In genomic region chr13:94646781-94647555, GRCm38 (mm10) we compare ENCODE assay signal across 15 mouse cellular contexts.
A peak's percentile ranks its signal among the peaks of the same experiment; 100 is the strongest.
DNase-seq lines count a peak whose midpoint lies in the region; ATAC-seq and TF ChIP-seq lines count a peak whose summit lies in the region.
"Had no signal": no experiment of that assay in that cellular context is flagged by ENCODE, and none has a peak within 500 bp of the region (broad histone marks: within the 10 kb centered on the region; RNA-seq: fewer than 3 reads in every experiment).

No protein-coding gene starts in this region.

- WGBS in embryonic facial prominence, embryonic 11.5 days = 59% methylated on average over 12 of the region's 12 CpGs
- WGBS in embryonic facial prominence, embryonic 10.5 days = 65% methylated on average over 12 of the region's 12 CpGs
- 62% methylated on average over 12 of the region's 12 CpGs for WGBS in intestine, embryonic 14.5 days
- WGBS in intestine, postnatal 0 days = 60% methylated on average over 12 of the region's 12 CpGs

- no peak overlapping the region for H3K4me3 ChIP-seq in embryonic facial prominence, embryonic 11.5 days (ENCODE audit: low read depth, low read length)
- H3K4me3 ChIP-seq in embryonic facial prominence, embryonic 10.5 days = no peak overlapping the region
- H3K4me3 ChIP-seq in intestine, embryonic 14.5 days (ENCODE audit: low read depth, low read length) = no peak overlapping the region
- H3K4me3 ChIP-seq in intestine, postnatal 0 days (ENCODE audit: low read depth, low read length) = no peak overlapping the region
- H3K4me3 ChIP-seq: erythroblast, embryonic 14.5 days; hindbrain, embryonic 10.5 days; megakaryocyte, embryonic 14.5 days had no signal

- no peaks in the 10 kb centered on the region for H3K4me1 ChIP-seq in embryonic facial prominence, embryonic 11.5 days (ENCODE audit: control insufficient read depth, insufficient read depth, low read length)
- peaks cover 12% of the 10 kb centered on the region for H3K4me1 ChIP-seq in embryonic facial prominence, embryonic 10.5 days
- no peaks in the 10 kb centered on the region for H3K4me1 ChIP-seq in intestine, embryonic 14.5 days (replicated peaks; ENCODE audit: control insufficient read depth, insufficient read depth, low read length)
- no peaks in the 10 kb centered on the region for H3K4me1 ChIP-seq in intestine, postnatal 0 days (replicated peaks; ENCODE audit: control insufficient read depth, insufficient read depth, low read length)
- H3K4me1 ChIP-seq: megakaryocyte, embryonic 14.5 days had no signal

- no peak overlapping the region for H3K27ac ChIP-seq in embryonic facial prominence, embryonic 11.5 days (replicated peaks; ENCODE audit: low read depth, low read length)
- no peak overlapping the region for H3K27ac ChIP-seq in embryonic facial prominence, embryonic 10.5 days (replicated peaks)
- H3K27ac ChIP-seq in intestine, embryonic 14.5 days (ENCODE audit: low read depth) = no peak overlapping the region
- no peak overlapping the region for H3K27ac ChIP-seq in intestine, postnatal 0 days (ENCODE audit: low read depth, low read length)
- H3K27ac ChIP-seq: hindbrain, embryonic 10.5 days had no signal

- no peak for TF ChIP-seq CTCF in intestine, postnatal 0 days (IDR thresholded peaks at IDR 0.05; ENCODE audit: low read depth)

- no peaks in the 10 kb centered on the region for H3K36me3 ChIP-seq in embryonic facial prominence, embryonic 11.5 days (replicated peaks; ENCODE audit: control insufficient read depth, insufficient read depth, low read depth, low read length)
- H3K36me3 ChIP-seq in embryonic facial prominence, embryonic 10.5 days (replicated peaks) = no peaks in the 10 kb centered on the region
- H3K36me3 ChIP-seq in intestine, embryonic 14.5 days (ENCODE audit: control insufficient read depth, insufficient read depth, low read length) = no peaks in the 10 kb centered on the region
- no peaks in the 10 kb centered on the region for H3K36me3 ChIP-seq in intestine, postnatal 0 days (ENCODE audit: control insufficient read depth, insufficient read depth)
- H3K36me3 ChIP-seq: hindbrain, embryonic 10.5 days had no signal

- no peaks in the 10 kb centered on the region for H3K9me3 ChIP-seq in embryonic facial prominence, embryonic 11.5 days (replicated peaks; ENCODE audit: control insufficient read depth, low read length)
- H3K9me3 ChIP-seq in embryonic facial prominence, embryonic 10.5 days = no peaks in the 10 kb centered on the region
- H3K9me3 ChIP-seq in intestine, embryonic 14.5 days (ENCODE audit: control insufficient read depth, low read length) = no peaks in the 10 kb centered on the region
- no peaks in the 10 kb centered on the region for H3K9me3 ChIP-seq in intestine, postnatal 0 days (ENCODE audit: control insufficient read depth)
- H3K9me3 ChIP-seq: hindbrain, embryonic 10.5 days had no signal

- DNase-seq in embryonic facial prominence, embryonic 11.5 days (ENCODE audit: low spot score) = peak; percentile 19
- DNase-seq in embryonic facial prominence, embryonic 10.5 days (ENCODE audit: low spot score) = no peak
- DNase-seq in intestine, embryonic 14.5 days (ENCODE audit: low spot score) = peak; percentile 43
- DNase-seq in ES-CJ7 (ENCODE audit: low read depth, low spot score) = peak; percentile 75
- peak; percentile 11 to 13 for DNase-seq in adrenal gland, postnatal 36 days
- no peak for DNase-seq in adipocyte (ENCODE audit: low spot score)
- DNase-seq: cerebellum, postnatal 25 days; left cerebral cortex, postnatal 4 days; lung, adult 2 months had no signal

- no peak overlapping the region for H3K9ac ChIP-seq in embryonic facial prominence, embryonic 11.5 days (replicated peaks; ENCODE audit: low read length)
- H3K9ac ChIP-seq in intestine, embryonic 14.5 days (ENCODE audit: low read length) = no peak overlapping the region
- no peak overlapping the region for H3K9ac ChIP-seq in intestine, postnatal 0 days (ENCODE audit: low read depth, low read length)

- ATAC-seq in embryonic facial prominence, embryonic 11.5 days (replicated peaks; ENCODE audit: insufficient number of reproducible peaks, low FRiP score, low TSS enrichment, low read depth) = no peak
- ATAC-seq in intestine, embryonic 14.5 days (replicated peaks; ENCODE audit: low FRiP score, low TSS enrichment, low read depth) = no peak
- no peak for ATAC-seq in intestine, postnatal 0 days
- no peak for ATAC-seq in CD4-positive, CD25-positive, alpha-beta regulatory T cell, adult 4 months
- ATAC-seq: forebrain, embryonic 14.5 days had no signal

- no peaks in the 10 kb centered on the region for H3K27me3 ChIP-seq in embryonic facial prominence, embryonic 11.5 days (ENCODE audit: control insufficient read depth, insufficient read depth, low read length)
- peaks cover 51% of the 10 kb centered on the region for H3K27me3 ChIP-seq in embryonic facial prominence, embryonic 10.5 days (replicated peaks; ENCODE audit: low read depth, poor library complexity, severe bottlenecking)
- no peaks in the 10 kb centered on the region for H3K27me3 ChIP-seq in intestine, embryonic 14.5 days (replicated peaks; ENCODE audit: control insufficient read depth, insufficient read depth, low read length)
- H3K27me3 ChIP-seq in intestine, postnatal 0 days (replicated peaks; ENCODE audit: control insufficient read depth, insufficient read depth, low read length) = no peaks in the 10 kb centered on the region

- no peak overlapping the region for H3K4me2 ChIP-seq in embryonic facial prominence, embryonic 11.5 days (ENCODE audit: low read depth, low read length)
- no peak overlapping the region for H3K4me2 ChIP-seq in intestine, embryonic 14.5 days (ENCODE audit: low read length)
- H3K4me2 ChIP-seq in intestine, postnatal 0 days (replicated peaks; ENCODE audit: low read depth) = no peak overlapping the region

Comparison
In these comparisons a context has a peak if more than half of its experiments do, and no peak if none do; other contexts are left out.
1. DNase-seq: peak in embryonic facial prominence, embryonic 11.5 days (single experiment), intestine, embryonic 14.5 days (single experiment), ES-CJ7 (single experiment) and adrenal gland, postnatal 36 days (2 of 2); none in embryonic facial prominence, embryonic 10.5 days (single experiment) and adipocyte (single experiment).